Mouse (Mus musculus): ENCODE measurements around the gene Mrpl36. TPM values are rescaled to one million over a fixed set of nuclear protein-coding genes. Genes with fewer than 3 reads are reported as not detected.

Gene Mrpl36
- polyA plus RNA-seq, 1 experiment from 2014 or later = 138 TPM

DNA sequence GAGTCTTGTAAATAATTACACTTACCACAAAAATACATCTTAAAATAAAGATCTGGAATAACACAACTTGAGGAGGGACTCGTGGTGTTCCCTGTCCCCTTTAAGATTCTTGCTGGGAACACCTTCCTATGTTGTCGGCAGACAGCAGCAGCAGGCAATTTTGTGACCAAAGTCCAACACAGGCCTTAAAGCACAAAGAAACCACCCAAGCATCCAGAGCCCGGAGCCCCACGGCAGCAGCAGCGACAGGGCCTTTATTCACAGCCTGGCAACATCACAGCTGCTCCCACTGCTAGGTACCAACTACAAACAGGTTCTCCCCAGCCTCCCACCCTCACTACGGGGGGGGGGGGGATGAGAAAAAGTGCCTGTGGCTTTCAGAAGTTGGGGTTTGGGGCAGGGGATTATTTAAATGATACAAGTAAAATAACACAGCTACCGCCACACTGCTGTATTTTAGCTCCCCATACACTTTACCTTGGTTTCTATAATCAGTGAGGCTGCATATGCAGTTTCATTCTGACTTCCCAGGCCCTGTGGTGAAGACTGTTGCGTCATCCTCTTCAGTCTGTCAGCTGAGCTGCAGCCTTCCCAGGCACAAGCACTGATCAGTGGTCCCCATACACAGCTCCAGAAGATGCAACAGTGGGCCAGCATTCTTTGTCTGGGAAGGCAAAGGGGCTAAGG lies 22.8 kb upstream of the Mrpl36 start:
- WGBS = 51% methylated on average over 8 of the region's 8 CpGs
- H3K27ac ChIP-seq (ENCODE audit: low read length) = no peak overlapping the region
- H3K27me3 ChIP-seq (ENCODE audit: control insufficient read depth, insufficient read depth, low read length) = no peaks in the 10 kb centered on the region
- H3K4me1 ChIP-seq (ENCODE audit: control insufficient read depth, insufficient read depth, low read length) = peaks cover 14% of the 10 kb centered on the region; the same call in 1 of the 2 replicates
- ATAC-seq (replicated peaks; ENCODE audit: extremely low read depth, insufficient read depth, low FRiP score) = no peak
- no peaks in the 10 kb centered on the region for H3K36me3 ChIP-seq (ENCODE audit: control insufficient read depth, insufficient read depth)
- no peaks in the 10 kb centered on the region for H3K9me3 ChIP-seq (replicated peaks; ENCODE audit: control insufficient read depth, low read length)
- H3K4me3 ChIP-seq (ENCODE audit: low read length) = no peak overlapping the region
- 0 out of 2 replicates have a peak overlapping the region, but pooled peaks have one; percentile 19 for H3K9ac ChIP-seq (ENCODE audit: low read length)
- H3K4me2 ChIP-seq (ENCODE audit: low read depth, low read length) = no peak overlapping the region

DNA sequence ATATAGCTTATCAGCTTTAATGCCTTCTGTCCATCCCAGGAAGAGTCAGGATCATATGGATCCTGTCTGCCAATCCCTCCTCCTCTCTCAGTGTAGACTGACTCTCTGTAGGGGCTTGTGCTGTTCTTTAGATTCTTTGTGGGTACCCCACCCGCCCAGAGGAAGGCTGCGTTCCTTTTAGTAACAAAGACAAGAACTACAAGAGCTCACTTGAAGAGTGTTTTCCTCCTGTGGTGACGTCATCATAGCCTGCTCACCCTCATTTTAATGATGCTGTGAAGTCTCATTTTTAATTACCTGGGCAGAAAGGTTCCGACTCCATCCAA lies 22.3 kb upstream of the Mrpl36 start:
- no peak overlapping the region for H3K4me2 ChIP-seq (ENCODE audit: low read depth, low read length)
- H3K27ac ChIP-seq (ENCODE audit: low read length) = no peak overlapping the region
- no peaks in the 10 kb centered on the region for H3K36me3 ChIP-seq (ENCODE audit: control insufficient read depth, insufficient read depth)
- no peak overlapping the region for H3K9ac ChIP-seq (ENCODE audit: low read length)
- H3K4me3 ChIP-seq (ENCODE audit: low read length) = no peak overlapping the region
- H3K9me3 ChIP-seq (replicated peaks; ENCODE audit: control insufficient read depth, low read length) = no peaks in the 10 kb centered on the region
- no peak for ATAC-seq (replicated peaks; ENCODE audit: extremely low read depth, insufficient read depth, low FRiP score)
- H3K4me1 ChIP-seq (ENCODE audit: control insufficient read depth, insufficient read depth, low read length) = peaks cover 12% of the 10 kb centered on the region; the same call in 1 of the 2 replicates
- H3K27me3 ChIP-seq (ENCODE audit: control insufficient read depth, insufficient read depth, low read length) = no peaks in the 10 kb centered on the region
- 59% methylated on average over 4 of the region's 4 CpGs for WGBS

DNA sequence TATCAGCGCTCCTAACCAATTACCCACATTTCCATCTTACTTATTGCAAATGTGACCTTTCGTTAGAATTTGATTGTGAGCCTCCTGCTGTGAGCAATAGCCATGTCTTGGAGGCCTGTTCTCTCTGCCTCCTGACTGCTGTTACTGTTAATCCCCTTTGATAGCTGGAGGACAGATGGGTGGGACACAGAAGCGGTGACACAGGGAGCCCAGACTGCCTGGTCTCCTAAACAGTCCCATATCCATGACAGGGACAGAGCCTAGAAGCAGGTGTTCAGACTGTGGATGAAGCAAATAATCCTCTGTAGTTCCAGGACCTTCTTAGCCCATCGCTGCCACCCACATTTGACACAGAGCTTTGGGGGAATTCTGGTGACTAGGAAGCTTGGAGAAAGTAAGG lies 21.9 kb upstream of the Mrpl36 start:
- H3K4me2 ChIP-seq (ENCODE audit: low read depth, low read length) = no peak overlapping the region
- no peak for ATAC-seq (replicated peaks; ENCODE audit: extremely low read depth, insufficient read depth, low FRiP score)
- H3K36me3 ChIP-seq (ENCODE audit: control insufficient read depth, insufficient read depth) = no peaks in the 10 kb centered on the region
- no peak overlapping the region for H3K27ac ChIP-seq (ENCODE audit: low read length)
- H3K4me1 ChIP-seq (ENCODE audit: control insufficient read depth, insufficient read depth, low read length) = peaks cover 10% of the 10 kb centered on the region; the same call in 1 of the 2 replicates
- H3K27me3 ChIP-seq (ENCODE audit: control insufficient read depth, insufficient read depth, low read length) = no peaks in the 10 kb centered on the region
- H3K9me3 ChIP-seq (replicated peaks; ENCODE audit: control insufficient read depth, low read length) = no peaks in the 10 kb centered on the region
- H3K9ac ChIP-seq (ENCODE audit: low read length) = no peak overlapping the region
- WGBS = 77% methylated on average over 4 of the region's 4 CpGs
- H3K4me3 ChIP-seq (ENCODE audit: low read length) = no peak overlapping the region

DNA sequence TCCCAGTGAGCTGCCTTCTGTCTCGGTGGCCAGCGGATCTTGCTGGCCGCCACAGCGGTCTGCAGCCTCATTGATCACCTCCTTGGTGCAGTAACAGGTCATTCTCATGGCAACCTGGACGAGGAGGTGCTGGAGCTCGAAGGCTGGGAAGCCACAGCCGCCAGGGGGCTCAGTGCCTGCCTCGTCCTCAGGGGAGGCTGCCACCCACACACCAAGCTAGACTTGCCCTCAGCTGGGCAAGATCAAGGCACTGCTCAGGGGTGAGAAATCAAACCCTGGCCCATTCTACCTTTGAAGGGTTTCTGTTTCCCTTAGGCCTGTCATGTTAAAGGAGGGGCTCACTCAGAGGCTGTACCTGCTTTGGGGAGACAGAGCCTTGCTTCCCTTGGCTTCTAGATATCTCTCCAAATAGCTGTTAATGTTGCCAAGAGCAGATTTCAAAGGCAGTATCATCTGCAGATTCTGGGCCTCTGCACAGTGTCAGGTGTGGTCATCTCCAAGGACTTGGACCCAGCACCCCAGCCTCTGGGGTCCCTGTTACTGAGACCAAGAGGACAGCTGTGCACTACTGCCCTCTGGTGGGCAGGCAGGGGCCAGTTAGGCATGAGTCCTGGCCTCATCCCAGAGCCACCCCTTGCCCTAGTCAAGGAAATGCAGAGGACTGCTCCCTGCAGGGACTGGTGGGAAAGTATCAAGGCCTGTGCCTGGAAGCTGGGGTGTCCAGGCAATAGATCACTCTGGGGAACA lies 18.0 kb upstream of the Mrpl36 start:
- WGBS = 38% methylated on average over 8 of the region's 8 CpGs
- Histone ChIP-seq H3K4me1 (ENCODE audit: control insufficient read depth, insufficient read depth, low read length) (peaks cover 5% of the 10 kb centered on the region; the same call in 1 of the 2 replicates), H3K9ac (ENCODE audit: low read length) (no peak overlapping the region), H3K4me3 (ENCODE audit: low read length) (no peak overlapping the region), H3K27me3 (ENCODE audit: control insufficient read depth, insufficient read depth, low read length) (no peaks in the 10 kb centered on the region), H3K9me3 (replicated peaks; ENCODE audit: control insufficient read depth, low read length) (no peaks in the 10 kb centered on the region), H3K27ac (ENCODE audit: low read length) (no peak overlapping the region), H3K36me3 (ENCODE audit: control insufficient read depth, insufficient read depth) (no peaks in the 10 kb centered on the region), H3K4me2 (ENCODE audit: low read depth, low read length) (no peak overlapping the region)
- ATAC-seq (replicated peaks; ENCODE audit: extremely low read depth, insufficient read depth, low FRiP score) = peak; percentile 73

DNA sequence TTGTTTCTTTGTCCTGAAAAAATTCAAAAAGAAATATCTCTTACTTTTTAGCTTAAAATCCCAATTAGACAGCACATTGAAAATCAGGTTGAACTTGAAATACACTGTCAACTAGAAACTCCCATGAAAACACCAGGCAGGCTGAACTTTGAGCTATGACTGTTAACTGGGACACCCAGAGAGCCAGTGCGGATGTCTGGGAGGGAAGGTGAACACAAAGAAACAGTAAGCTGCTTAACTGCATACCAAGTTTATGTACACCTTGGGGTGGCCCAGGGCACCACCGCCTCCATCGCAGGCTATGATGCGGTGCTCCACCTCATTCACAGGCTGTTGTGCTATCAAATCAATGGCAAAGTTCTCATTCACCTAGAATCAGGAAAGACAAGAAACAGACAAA lies 8.3 kb upstream of the Mrpl36 start:
- ATAC-seq (replicated peaks; ENCODE audit: extremely low read depth, insufficient read depth, low FRiP score) = no peak
- Histone ChIP-seq H3K4me3 (ENCODE audit: low read length) (no peak overlapping the region), H3K4me2 (ENCODE audit: low read depth, low read length) (no peak overlapping the region), H3K9me3 (replicated peaks; ENCODE audit: control insufficient read depth, low read length) (peaks cover 5% of the 10 kb centered on the region; the same call in 1 of the 2 replicates), H3K4me1 (ENCODE audit: control insufficient read depth, insufficient read depth, low read length) (peaks cover 4% of the 10 kb centered on the region; the same call in 1 of the 2 replicates), H3K36me3 (ENCODE audit: control insufficient read depth, insufficient read depth) (peaks cover 50% of the 10 kb centered on the region), H3K27ac (ENCODE audit: low read length) (no peak overlapping the region), H3K9ac (ENCODE audit: low read length) (no peak overlapping the region), H3K27me3 (ENCODE audit: control insufficient read depth, insufficient read depth, low read length) (no peaks in the 10 kb centered on the region)
- WGBS = 98% methylated on average over 4 of the region's 4 CpGs

DNA sequence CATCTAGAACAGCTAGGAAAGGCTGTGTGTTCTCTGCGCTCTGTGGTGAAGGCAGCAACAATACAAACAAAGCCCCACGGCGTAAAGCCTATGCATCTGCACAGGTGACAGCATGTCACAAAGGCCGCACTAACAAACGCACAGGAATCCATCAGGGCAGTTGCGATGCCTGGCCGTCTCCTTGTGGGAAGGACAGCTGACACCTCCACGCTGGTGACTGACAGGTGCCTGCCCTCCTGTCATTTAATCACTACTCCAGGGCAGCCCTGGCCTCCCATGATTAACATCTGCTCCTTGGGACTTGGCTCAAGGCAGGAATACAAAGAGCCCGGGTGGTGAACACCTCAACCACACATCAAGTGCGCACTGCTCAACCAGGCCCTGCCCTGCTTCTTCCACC lies 5.7 kb upstream of the Mrpl36 start:
- WGBS = 81% methylated on average over 10 of the region's 10 CpGs
- Histone ChIP-seq H3K4me1 (ENCODE audit: control insufficient read depth, insufficient read depth, low read length) (peaks cover 23% of the 10 kb centered on the region), H3K4me2 (ENCODE audit: low read depth, low read length) (no peak overlapping the region), H3K4me3 (ENCODE audit: low read length) (no peak overlapping the region), H3K27ac (ENCODE audit: low read length) (no peak overlapping the region), H3K9me3 (replicated peaks; ENCODE audit: control insufficient read depth, low read length) (no peaks in the 10 kb centered on the region), H3K36me3 (ENCODE audit: control insufficient read depth, insufficient read depth) (peaks cover 55% of the 10 kb centered on the region), H3K9ac (ENCODE audit: low read length) (no peak overlapping the region), H3K27me3 (ENCODE audit: control insufficient read depth, insufficient read depth, low read length) (no peaks in the 10 kb centered on the region)
- no peak for ATAC-seq (replicated peaks; ENCODE audit: extremely low read depth, insufficient read depth, low FRiP score)

DNA sequence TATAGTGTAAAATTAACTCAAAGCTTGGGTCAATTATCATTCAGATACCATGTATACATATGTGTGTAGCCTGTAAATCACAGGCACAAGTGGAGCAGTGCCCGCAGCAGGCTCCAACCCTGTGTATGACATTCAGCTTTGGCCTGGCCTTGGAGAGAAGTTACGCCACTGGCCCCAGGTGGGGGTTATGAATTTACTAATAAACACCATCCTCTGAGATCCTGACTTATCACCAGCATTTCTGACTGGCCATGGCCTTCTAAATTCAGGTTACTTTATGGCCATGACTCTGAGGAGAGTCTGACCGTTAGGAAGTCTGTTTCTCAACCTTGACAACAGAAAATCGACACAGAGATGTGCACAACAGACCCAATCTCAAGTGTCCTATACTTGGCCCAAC lies 4.9 kb upstream of the Mrpl36 start:
- Histone ChIP-seq H3K27ac (ENCODE audit: low read length) (no peak overlapping the region), H3K4me3 (ENCODE audit: low read length) (no peak overlapping the region), H3K36me3 (ENCODE audit: control insufficient read depth, insufficient read depth) (peaks cover 47% of the 10 kb centered on the region), H3K4me1 (ENCODE audit: control insufficient read depth, insufficient read depth, low read length) (peaks cover 25% of the 10 kb centered on the region), H3K9ac (ENCODE audit: low read length) (no peak overlapping the region), H3K4me2 (ENCODE audit: low read depth, low read length) (no peak overlapping the region), H3K27me3 (ENCODE audit: control insufficient read depth, insufficient read depth, low read length) (no peaks in the 10 kb centered on the region), H3K9me3 (replicated peaks; ENCODE audit: control insufficient read depth, low read length) (no peaks in the 10 kb centered on the region)
- ATAC-seq (replicated peaks; ENCODE audit: extremely low read depth, insufficient read depth, low FRiP score) = no peak
- 78% methylated on average over 4 of the region's 4 CpGs for WGBS

DNA sequence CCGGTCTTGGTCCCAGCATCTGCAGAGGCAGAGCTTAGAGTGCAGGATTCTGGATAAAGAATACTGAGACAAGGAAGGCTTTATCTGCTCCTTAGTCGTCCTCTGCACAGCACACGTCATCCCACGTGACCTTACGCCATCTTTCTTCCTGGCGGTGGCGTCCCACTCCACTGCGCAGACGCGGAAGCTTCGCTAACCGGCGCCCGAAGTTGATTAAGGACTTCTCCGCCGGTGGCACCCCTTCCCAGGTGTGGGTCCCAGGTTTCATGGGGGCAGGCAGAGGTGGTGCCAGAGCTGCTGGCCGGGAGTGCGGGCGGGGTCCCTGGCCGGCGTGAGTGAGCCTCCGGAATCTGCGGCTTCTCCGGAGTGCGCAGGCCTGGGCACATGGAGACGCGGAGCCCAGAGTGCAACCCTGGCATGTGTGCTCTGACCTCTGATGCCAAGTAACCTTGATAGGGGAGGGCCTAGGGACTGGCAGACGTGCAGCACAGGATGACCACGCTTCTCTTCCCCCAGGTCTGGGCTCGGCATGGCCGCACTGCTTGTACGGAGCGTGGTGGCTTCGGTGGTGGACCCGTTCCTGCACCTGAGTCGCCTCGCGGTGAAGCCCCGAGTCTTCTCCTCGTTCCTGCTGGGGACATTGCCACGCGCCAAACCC lies 2.7 kb downstream of the Mrpl36 start:
- peak; percentile 87 for ATAC-seq (replicated peaks; ENCODE audit: extremely low read depth, insufficient read depth, low FRiP score)
- WGBS = under 1% methylated on average over 42 of the region's 42 CpGs
- H3K4me1 ChIP-seq (ENCODE audit: control insufficient read depth, insufficient read depth, low read length) = peaks cover 37% of the 10 kb centered on the region

DNA sequence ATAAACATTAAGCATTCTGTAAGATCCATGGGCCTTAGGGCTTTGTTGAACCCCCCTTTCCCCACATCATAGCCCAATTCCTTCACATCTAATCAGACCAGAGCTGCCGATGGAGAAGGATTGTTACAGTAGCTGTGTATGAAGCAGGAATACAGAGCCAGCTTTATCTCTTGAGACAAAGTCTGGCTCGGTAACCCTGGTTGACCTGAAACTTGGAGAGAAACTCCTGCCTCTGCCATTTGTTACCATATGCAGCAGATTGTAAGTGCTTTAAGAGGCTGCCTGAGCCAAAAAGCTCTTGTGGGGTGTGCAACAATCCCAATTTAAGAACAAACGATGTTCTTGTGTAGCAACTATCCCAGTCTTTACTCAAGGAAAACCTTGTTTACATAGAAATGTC lies 3.4 kb downstream of the Mrpl36 start:
- Histone ChIP-seq H3K27ac (ENCODE audit: low read length) (peak overlapping the region; percentile 90), H3K4me1 (ENCODE audit: control insufficient read depth, insufficient read depth, low read length) (peaks cover 35% of the 10 kb centered on the region), H3K4me3 (ENCODE audit: low read length) (peak overlapping the region; percentile 91), H3K27me3 (ENCODE audit: control insufficient read depth, insufficient read depth, low read length) (no peaks in the 10 kb centered on the region), H3K9ac (ENCODE audit: low read length) (peak overlapping the region; percentile 96), H3K4me2 (ENCODE audit: low read depth, low read length) (peak overlapping the region; percentile 93), H3K9me3 (replicated peaks; ENCODE audit: control insufficient read depth, low read length) (no peaks in the 10 kb centered on the region), H3K36me3 (ENCODE audit: control insufficient read depth, insufficient read depth) (0 out of 2 replicates have a peak, but pooled peaks cover 2% of the 10 kb centered on the region)
- ATAC-seq (replicated peaks; ENCODE audit: extremely low read depth, insufficient read depth, low FRiP score) = no peak
- 21% methylated on average over 3 of the region's 3 CpGs for WGBS

More for the DNA sequence above, 2.7 kb downstream of the Mrpl36 start:
- Histone ChIP-seq H3K4me3 (ENCODE audit: low read length) (peak overlapping the region; percentile 91), H3K9ac (ENCODE audit: low read length) (peak overlapping the region; percentile 96), H3K27ac (ENCODE audit: low read length) (peak overlapping the region; percentile 90), H3K27me3 (ENCODE audit: control insufficient read depth, insufficient read depth, low read length) (no peaks in the 10 kb centered on the region), H3K9me3 (replicated peaks; ENCODE audit: control insufficient read depth, low read length) (no peaks in the 10 kb centered on the region), H3K4me2 (ENCODE audit: low read depth, low read length) (peak overlapping the region; percentile 93), H3K36me3 (ENCODE audit: control insufficient read depth, insufficient read depth) (0 out of 2 replicates have a peak, but pooled peaks cover 5% of the 10 kb centered on the region)
